Mouse (Mus musculus): Measurements from ENCODE around the gene Ucp2. TPM values are rescaled to one million over a fixed set of nuclear protein-coding genes. Genes with fewer than 3 reads are reported as not detected.

The Ucp2 gene
- polyA plus RNA-seq, 2 experiments, result 329 to 556 TPM

DNA sequence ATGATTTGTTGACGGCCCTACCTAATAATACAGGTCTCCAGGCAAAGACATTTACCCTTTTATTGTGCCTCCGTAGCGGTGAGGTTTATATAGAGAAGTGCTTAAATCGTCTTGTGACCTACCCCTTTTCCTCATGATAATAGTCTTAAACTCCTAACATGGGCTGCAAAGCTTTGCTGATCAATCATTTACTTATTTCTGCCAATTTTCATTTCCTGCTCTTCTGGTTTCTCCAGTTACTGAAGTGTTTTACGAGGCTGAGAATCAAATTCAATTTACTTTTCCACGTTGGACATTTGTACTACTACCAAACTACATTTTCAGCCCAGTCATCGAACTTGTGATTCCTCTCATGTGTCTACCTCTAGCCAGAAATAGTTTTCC, 44.4 kb downstream of the Ucp2 start:
- Histone ChIP-seq H3K4me2 (ENCODE audit: low read depth) (peak overlapping the region; percentile 88), H3K9ac (replicated peaks) (peak overlapping the region; percentile 78), H3K36me3 (replicated peaks; ENCODE audit: control insufficient read depth, insufficient read depth, low read depth) (peaks cover 5% of the 10 kb centered on the region; the same call in 1 of the 2 replicates), H3K27ac (peak overlapping the region; percentile 81), H3K4me1 (replicated peaks; ENCODE audit: control insufficient read depth in 2 of 2, insufficient read depth in 2 of 2, low read length in 1 of 2) (peaks cover 7 to 12% of the 10 kb centered on the region in 2 experiments; a peak in 3 of 4 replicates), H3K4me3 (ENCODE audit: insufficient read depth in 1 of 2, low read depth in 2 of 2, low read length in 2 of 2) (peak overlapping the region; percentile 71 to 81), H3K27me3 (ENCODE audit: control insufficient read depth, insufficient read depth, low read length) (no peaks in the 10 kb centered on the region), H3K9me3 (ENCODE audit: control insufficient read depth, low read length) (no peaks in the 10 kb centered on the region)
- ATAC-seq (ENCODE audit: insufficient read depth) (no peak), DNase-seq (ENCODE audit: low read depth in 3 of 3, low spot score in 3 of 3) (no peak)
- TF ChIP-seq CTCF (IDR thresholded peaks at IDR 0.05; ENCODE audit: low read depth), result no peak
- 24% methylated on average over 7 of the region's 7 CpGs for WGBS (ENCODE audit: insufficient replicate concordance)

DNA sequence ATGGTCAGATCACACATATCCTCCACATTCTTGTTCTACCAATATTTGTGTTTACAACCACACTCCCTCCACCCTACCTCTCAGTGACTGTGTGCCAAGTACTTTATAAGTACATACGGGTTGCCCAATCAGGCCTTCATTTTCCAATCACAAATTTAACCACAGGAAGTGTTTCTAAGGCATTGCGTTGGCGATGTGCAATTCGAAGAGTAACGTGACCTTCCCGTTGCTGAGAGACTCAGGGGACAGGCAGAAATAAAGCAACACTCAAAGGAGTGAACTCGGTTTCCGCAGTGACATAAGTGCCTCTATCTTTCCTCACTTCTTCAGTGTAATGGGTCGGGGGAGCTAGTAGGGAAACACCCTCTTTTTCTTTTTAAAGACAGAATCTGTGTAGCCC, 46.4 kb downstream of the Ucp2 start:
- Histone ChIP-seq H3K9ac (replicated peaks) (no peak overlapping the region), H3K4me3 (ENCODE audit: insufficient read depth in 1 of 2, low read depth in 2 of 2, low read length in 2 of 2) (no peak overlapping the region), H3K27me3 (ENCODE audit: control insufficient read depth, insufficient read depth, low read length) (no peaks in the 10 kb centered on the region; the same call in 1 of the 2 replicates), H3K4me2 (ENCODE audit: low read depth) (no peak overlapping the region), H3K27ac (no peak overlapping the region), H3K9me3 (ENCODE audit: control insufficient read depth, low read length) (no peaks in the 10 kb centered on the region), H3K36me3 (replicated peaks; ENCODE audit: control insufficient read depth, insufficient read depth, low read depth) (peaks cover 5% of the 10 kb centered on the region; the same call in 1 of the 2 replicates), H3K4me1 (replicated peaks; ENCODE audit: control insufficient read depth in 2 of 2, insufficient read depth in 2 of 2, low read length in 1 of 2) (peaks cover 7 to 13% of the 10 kb centered on the region in 2 experiments; a peak in 3 of 4 replicates)
- no peak for DNase-seq (ENCODE audit: low read depth in 3 of 3, low spot score in 3 of 3)
- no peak for ATAC-seq (ENCODE audit: insufficient read depth)
- 78% methylated on average over 9 of the region's 9 CpGs for WGBS (ENCODE audit: insufficient replicate concordance)
- TF ChIP-seq EP300 (IDR thresholded peaks at IDR 0.05; ENCODE audit: low read depth) (no peak), CTCF (IDR thresholded peaks at IDR 0.05; ENCODE audit: low read depth) (no peak)

DNA sequence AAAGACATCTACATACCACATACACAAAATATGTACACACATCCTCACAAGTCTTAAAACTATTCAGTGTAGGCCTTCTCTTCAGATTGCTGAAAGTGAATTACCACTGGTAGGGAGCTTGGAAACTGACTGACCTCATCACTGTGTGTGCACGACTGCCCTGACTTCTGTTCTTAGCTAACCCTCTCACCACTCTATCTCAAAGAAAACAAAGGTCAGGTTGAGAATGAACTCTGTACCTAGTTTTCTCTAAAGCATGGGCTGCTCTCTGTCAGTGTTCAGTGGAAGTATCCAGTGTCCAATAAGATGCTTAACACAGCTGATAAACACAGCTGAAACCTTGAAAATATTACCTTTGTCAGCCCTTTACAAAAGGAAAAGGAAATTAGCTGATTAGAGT, 51.3 kb downstream of the Ucp2 start:
- Histone ChIP-seq H3K9me3 (ENCODE audit: control insufficient read depth, low read length) (no peaks in the 10 kb centered on the region), H3K27me3 (ENCODE audit: control insufficient read depth, insufficient read depth, low read length) (no peaks in the 10 kb centered on the region; the same call in 1 of the 2 replicates), H3K4me2 (ENCODE audit: low read depth) (no peak overlapping the region), H3K9ac (replicated peaks) (no peak overlapping the region), H3K4me1 (replicated peaks; ENCODE audit: control insufficient read depth in 2 of 2, insufficient read depth in 2 of 2, low read length in 1 of 2) (0 out of 4 replicates have a peak, but pooled peaks cover 0 to 4% of the 10 kb centered on the region in 2 experiments), H3K4me3 (ENCODE audit: insufficient read depth in 1 of 2, low read depth in 2 of 2, low read length in 2 of 2) (no peak overlapping the region), H3K27ac (no peak overlapping the region), H3K36me3 (replicated peaks; ENCODE audit: control insufficient read depth, insufficient read depth, low read depth) (peaks cover 2% of the 10 kb centered on the region; the same call in 1 of the 2 replicates)
- ATAC-seq (ENCODE audit: insufficient read depth) (peak; percentile 57; the same call in 1 of the 2 replicates), DNase-seq (ENCODE audit: low read depth in 3 of 3, low spot score in 3 of 3) (no peak)
- WGBS (ENCODE audit: insufficient replicate concordance), result 48% methylated on average over 1 of the region's 1 CpGs
- TF ChIP-seq CTCF (IDR thresholded peaks at IDR 0.05; ENCODE audit: low read depth) (no peak), EP300 (IDR thresholded peaks at IDR 0.05; ENCODE audit: low read depth) (no peak)

DNA sequence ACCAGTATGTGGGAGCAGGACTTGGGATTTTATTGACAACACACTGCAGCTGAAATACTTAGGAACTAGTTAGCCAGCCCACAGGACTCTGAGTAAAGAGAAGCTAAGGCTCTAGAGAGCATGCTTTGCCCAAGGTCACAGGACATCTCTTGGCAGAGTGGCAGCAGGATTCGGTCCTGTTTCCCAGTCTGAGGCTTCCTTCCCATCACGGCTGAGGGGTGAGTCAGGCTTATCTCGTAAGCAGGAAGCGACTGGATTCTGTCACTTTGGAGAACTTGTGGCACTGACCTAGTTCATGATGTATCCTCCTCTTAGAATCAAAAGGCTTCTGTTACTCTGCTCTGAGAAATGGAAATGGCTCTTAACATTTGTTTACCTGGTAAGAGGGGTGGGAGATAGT, 54.5 kb downstream of the Ucp2 start:
- Histone ChIP-seq H3K27me3 (ENCODE audit: control insufficient read depth, insufficient read depth, low read length) (no peaks in the 10 kb centered on the region; the same call in 1 of the 2 replicates), H3K27ac (no peak overlapping the region), H3K4me1 (replicated peaks; ENCODE audit: control insufficient read depth in 2 of 2, insufficient read depth in 2 of 2, low read length in 1 of 2) (0 out of 4 replicates have a peak, but pooled peaks cover 0 to 4% of the 10 kb centered on the region in 2 experiments), H3K4me3 (ENCODE audit: insufficient read depth in 1 of 2, low read depth in 2 of 2, low read length in 2 of 2) (no peak overlapping the region), H3K9me3 (ENCODE audit: control insufficient read depth, low read length) (no peaks in the 10 kb centered on the region), H3K9ac (replicated peaks) (no peak overlapping the region), H3K36me3 (replicated peaks; ENCODE audit: control insufficient read depth, insufficient read depth, low read depth) (no peaks in the 10 kb centered on the region; the same call in none of the 2 replicates), H3K4me2 (ENCODE audit: low read depth) (no peak overlapping the region)
- no peak for ATAC-seq (ENCODE audit: insufficient read depth)
- WGBS (ENCODE audit: insufficient replicate concordance), result 55% methylated on average over 4 of the region's 4 CpGs
- TF ChIP-seq CTCF (IDR thresholded peaks at IDR 0.05; ENCODE audit: low read depth), result no peak
- TF ChIP-seq EP300 (IDR thresholded peaks at IDR 0.05; ENCODE audit: low read depth), result no peak
- no peak for DNase-seq (ENCODE audit: low read depth in 3 of 3, low spot score in 3 of 3)

DNA sequence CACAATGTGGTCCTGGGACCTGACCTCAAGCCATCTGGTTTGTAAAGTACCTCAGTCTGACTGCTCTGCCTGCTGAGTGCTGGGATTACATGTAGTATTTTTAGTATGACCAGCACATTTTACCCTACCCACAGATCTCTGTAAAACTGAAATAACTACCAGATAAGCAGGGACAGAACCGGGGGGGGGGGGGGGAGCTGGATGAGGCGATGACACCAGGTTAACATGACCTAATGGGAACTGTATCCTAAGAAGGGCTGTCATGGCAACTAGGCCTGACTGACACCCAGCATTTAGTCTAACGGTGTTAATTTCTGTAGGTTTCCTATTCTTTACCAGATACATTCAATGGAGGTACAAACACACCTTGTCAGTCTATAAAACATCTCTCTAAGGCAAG, 56.7 kb downstream of the Ucp2 start:
- 59% methylated on average over 3 of the region's 3 CpGs for WGBS (ENCODE audit: insufficient replicate concordance)
- Histone ChIP-seq H3K4me2 (ENCODE audit: low read depth) (no peak overlapping the region), H3K4me1 (replicated peaks; ENCODE audit: control insufficient read depth in 2 of 2, insufficient read depth in 2 of 2, low read length in 1 of 2) (peaks cover 3 to 9% of the 10 kb centered on the region in 2 experiments), H3K27ac (no peak overlapping the region), H3K36me3 (replicated peaks; ENCODE audit: control insufficient read depth, insufficient read depth, low read depth) (no peaks in the 10 kb centered on the region; the same call in none of the 2 replicates), H3K4me3 (ENCODE audit: insufficient read depth in 1 of 2, low read depth in 2 of 2, low read length in 2 of 2) (no peak overlapping the region), H3K9ac (replicated peaks) (no peak overlapping the region), H3K27me3 (ENCODE audit: control insufficient read depth, insufficient read depth, low read length) (no peaks in the 10 kb centered on the region), H3K9me3 (ENCODE audit: control insufficient read depth, low read length) (no peaks in the 10 kb centered on the region)
- TF ChIP-seq EP300 (IDR thresholded peaks at IDR 0.05; ENCODE audit: low read depth) (no peak), CTCF (IDR thresholded peaks at IDR 0.05; ENCODE audit: low read depth) (no peak)
- no peak for DNase-seq (ENCODE audit: low read depth in 3 of 3, low spot score in 3 of 3)
- ATAC-seq (ENCODE audit: insufficient read depth), result no peak

All from liver, embryonic 14.5 days (tissue).